Mouse (Mus musculus): Measurements from ENCODE around the gene Lrp2.

- TF ChIP-seq EP300 (IDR thresholded peaks at IDR 0.05) (no peak), CTCF (IDR thresholded peaks at IDR 0.05) (no peak)
Measured at GRCm38 (mm10) chr2:69386118-69386871, 199.6 kb downstream of the Lrp2 start.
